Mouse (Mus musculus) forebrain, embryonic 11.5 days (tissue): ENCODE results near the gene Hhatl. TPM values are rescaled to one million over a fixed set of nuclear protein-coding genes. Genes with fewer than 3 reads are reported as not detected.

ENCODE experiments used
- ATAC-seq: fragments of 200-750 bp; cut with Nextera tagmentation; replicated peaks from 2 replicates; pipeline ENCODE4 v1.8.0; 2017; ENCODE audit warnings: moderate TSS enrichment; ENCODE audit not compliant: low FRiP score
- DNase-seq: peaks from one replicate; pipeline ENCODE4 v3.0.0-alpha.2; 2017; ENCODE audit warnings: low spot score
- H3K27ac ChIP-seq: fragments of 300-500 bp; sonication (generic); 2 replicates; pipeline ENCODE4 v1.5.1; 2014; ENCODE audit warnings: low read depth, low read length
- H3K27me3 ChIP-seq: fragments of 300-500 bp; sonication (generic); 2 replicates; pipeline ENCODE4 v1.6.1; 2014; ENCODE audit warnings: mild to moderate bottlenecking, low read length, mixed read lengths; ENCODE audit not compliant: control insufficient read depth, insufficient read depth
- H3K36me3 ChIP-seq: fragments of 300-500 bp; sonication (generic); 2 replicates; pipeline ENCODE4 v1.6.1; 2014; ENCODE audit warnings: mild to moderate bottlenecking, low read length, moderate library complexity, mixed read lengths; ENCODE audit not compliant: control insufficient read depth, insufficient read depth
- H3K4me1 ChIP-seq: fragments of 300-500 bp; sonication (generic); replicated peaks from 2 replicates; pipeline ENCODE4 v1.6.1; 2014; ENCODE audit warnings: low read length, mixed read lengths; ENCODE audit not compliant: control insufficient read depth, insufficient read depth
- H3K4me2 ChIP-seq: fragments of 300-500 bp; sonication (generic); 2 replicates; pipeline ENCODE4 v1.6.1; 2014; ENCODE audit warnings: low read depth, mild to moderate bottlenecking, low read length, moderate library complexity, mixed read lengths; ENCODE audit not compliant: severe bottlenecking
- H3K4me3 ChIP-seq: fragments of 300-500 bp; sonication (generic); 2 replicates; pipeline ENCODE4 v1.5.1; 2014; ENCODE audit warnings: low read depth, low read length
- H3K9ac ChIP-seq: fragments of 300-500 bp; sonication (generic); 2 replicates; pipeline ENCODE4 v1.6.1; 2014; ENCODE audit warnings: low read length
- H3K9me3 ChIP-seq: fragments of 300-500 bp; sonication (generic); 2 replicates; pipeline ENCODE4 v1.6.1; 2016; ENCODE audit warnings: low read length, mixed read lengths; ENCODE audit not compliant: control insufficient read depth
- WGBS: fragments of 180-500 bp; shearing (Covaris S2); extraction: QIAGEN DNeasy Blood & Tissue Kit; methylation state at CpG from one replicate; pipeline ENCODE4 v1.1.7; 2014; 5-methylcytosine and 5-hydroxymethylcytosine counted together
- polyA plus RNA-seq: library from polyadenylated mRNA; unstranded; fragments of >200 nt; fragmentation: Nextera tagmentation; extraction: Ambion mirVana; gene quantifications from 2 replicates; pipeline ENCODE4 v1.2.1, GENCODE M21; 2014

Hhatl gene
- polyA plus RNA-seq, 1 experiment from 2014 or later = 0.11 TPM

GRCm38 (mm10) chr9:121740490-121740889 is 51.8 kb downstream of the Hhatl start:
- Histone ChIP-seq H3K4me1 (no peaks in the 10 kb centered on the region), H3K4me2 (no peak overlapping the region), H3K9me3 (no peaks in the 10 kb centered on the region), H3K27ac (no peak overlapping the region), H3K27me3 (no peaks in the 10 kb centered on the region), H3K4me3 (no peak overlapping the region), H3K36me3 (no peaks in the 10 kb centered on the region; the same call in 1 of the 2 replicates), H3K9ac (no peak overlapping the region)
- no peak for ATAC-seq
- 91% methylated on average over 6 of the region's 6 CpGs for WGBS
- no peak for DNase-seq

Other genes starting within 250 kb of the Hhatl start
- gene Lyzl4, start 150.4 kb downstream of the Hhatl start, polyA plus RNA-seq = not detected in 2 replicates
- gene Vipr1, start 149.8 kb downstream of the Hhatl start, polyA plus RNA-seq = 0.59 and 0.76 TPM in 2 replicates
- 17.5 and 19.6 TPM in 2 replicates for gene Sec22c, start 87.0 kb downstream of the Hhatl start, polyA plus RNA-seq
- 90.3 and 94.3 TPM in 2 replicates for gene Ss18l2, start 82.2 kb downstream of the Hhatl start, polyA plus RNA-seq
- 61.6 and 67.5 TPM in 2 replicates for gene Nktr, start 73.3 kb downstream of the Hhatl start, polyA plus RNA-seq
- 9.4 and 12.0 TPM in 2 replicates for gene Zfp651, start 33.2 kb downstream of the Hhatl start, polyA plus RNA-seq
- 0.08 and 0.11 TPM in 2 replicates for gene Klhl40, start 14.9 kb downstream of the Hhatl start, polyA plus RNA-seq
- 2.6 and 2.7 TPM in 2 replicates for gene Ccdc13, start 47.0 kb upstream of the Hhatl start, polyA plus RNA-seq
- gene Higd1a, start 65.9 kb upstream of the Hhatl start, polyA plus RNA-seq = 170 and 184 TPM in 2 replicates
- 0.97 and 1.4 TPM in 2 replicates for gene Ackr2, start 105.8 kb upstream of the Hhatl start, polyA plus RNA-seq
- not detected in 2 replicates for gene Cyp8b1, start 123.8 kb upstream of the Hhatl start, polyA plus RNA-seq
- gene Fam198a, start 158.5 kb upstream of the Hhatl start, polyA plus RNA-seq = 0.31 and 0.40 TPM in 2 replicates
- gene Pomgnt2, start 204.6 kb upstream of the Hhatl start, polyA plus RNA-seq = 12.9 and 14.6 TPM in 2 replicates